Mouse (Mus musculus): ENCODE results near the gene Myo1b.

DNA sequence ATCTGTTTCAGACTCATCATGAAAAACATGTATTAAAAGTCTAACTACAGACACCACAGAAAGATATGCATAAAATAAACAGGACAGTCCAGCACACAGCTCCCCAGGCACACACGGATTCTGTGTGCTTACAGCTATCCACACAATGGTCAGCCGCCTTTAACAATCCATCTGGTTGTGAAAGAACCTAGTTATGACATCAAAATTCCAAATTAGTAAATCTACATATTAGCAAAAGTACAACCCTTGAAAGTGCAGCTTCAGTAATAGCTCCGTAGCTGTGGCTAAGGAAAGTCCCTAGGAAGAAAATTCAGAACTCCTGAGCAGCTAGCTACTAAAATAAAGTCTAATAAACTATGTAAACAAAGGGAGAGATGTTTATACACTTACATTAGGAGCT lies 21.1 kb downstream of the Myo1b start:
- TF ChIP-seq CTCF (conservative IDR thresholded peaks at IDR 0.05 in 1 of 2, IDR thresholded peaks at IDR 0.05 in 1 of 2; ENCODE audit: low read depth in 2 of 2, low read length in 2 of 2) (no peak), MAZ (IDR thresholded peaks at IDR 0.05; ENCODE audit: low read depth, low read length) (no peak), MAX (IDR thresholded peaks at IDR 0.05; ENCODE audit: low read length) (no peak), JUN (IDR thresholded peaks at IDR 0.05; ENCODE audit: insufficient read depth, low read depth, low read length) (no peak), EP300 (IDR thresholded peaks at IDR 0.05; ENCODE audit: low read length) (no peak), USF1 (IDR thresholded peaks at IDR 0.05; ENCODE audit: low read depth, low read length) (no peak), TCF12 (IDR thresholded peaks at IDR 0.05; ENCODE audit: low read depth, low read length) (no peak), RCOR1 (conservative IDR thresholded peaks at IDR 0.05; ENCODE audit: low read depth, low read length) (no peak), ZC3H11A (IDR thresholded peaks at IDR 0.05; ENCODE audit: low read depth, low read length) (no peak), POLR2AphosphoS2 (IDR thresholded peaks at IDR 0.05; ENCODE audit: low read depth, low read length) (no peak), RAD21 (IDR thresholded peaks at IDR 0.05; ENCODE audit: low read depth, low read length) (no peak), POLR2A (IDR thresholded peaks at IDR 0.05; ENCODE audit: low read depth, low read length) (no peak)

Data from CH12.LX (cell line).